Mouse (Mus musculus): ENCODE results near the gene Htr6. TPM values are rescaled to one million over a fixed set of nuclear protein-coding genes. Genes with fewer than 3 reads are reported as not detected.

Gene Htr6
- total RNA-seq, 2 experiments from 2014 or later = 6.4 to 6.6 TPM

DNA sequence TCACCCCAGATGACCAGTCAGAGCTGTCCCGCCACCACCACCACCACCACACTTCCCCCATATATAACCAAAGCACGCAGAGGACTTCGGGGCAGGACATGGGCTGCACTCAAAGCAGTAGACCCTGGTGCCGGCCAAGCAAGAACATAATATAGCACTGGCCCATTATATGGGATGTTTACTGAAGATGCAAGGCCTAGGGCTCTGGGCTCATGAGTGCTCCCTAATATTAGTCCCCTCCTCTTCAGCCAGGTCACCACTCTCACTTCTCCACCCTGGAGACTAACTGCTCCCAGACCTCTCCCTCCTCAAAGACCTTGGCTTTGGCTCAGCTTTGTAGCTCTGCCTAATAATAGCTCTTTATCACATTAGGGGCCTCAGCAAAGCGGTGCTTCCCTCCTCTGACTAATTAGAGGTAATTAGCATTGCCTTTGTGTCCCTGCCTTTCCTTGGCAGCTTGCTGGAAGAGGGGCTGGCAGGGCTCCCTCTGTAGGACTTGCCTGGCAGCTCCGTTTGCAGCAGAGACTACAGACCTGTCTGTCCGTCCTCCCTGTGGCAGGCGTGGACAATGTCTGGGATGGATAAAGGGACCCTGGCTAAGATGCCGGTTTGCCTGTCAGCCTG lies 21.0 kb downstream of the Htr6 start:
- peak; percentile 60 to 69 for DNase-seq (ENCODE audit: low spot score in 2 of 2)
- intact Hi-C loops (cut with DNase I) = no loop called here

DNA sequence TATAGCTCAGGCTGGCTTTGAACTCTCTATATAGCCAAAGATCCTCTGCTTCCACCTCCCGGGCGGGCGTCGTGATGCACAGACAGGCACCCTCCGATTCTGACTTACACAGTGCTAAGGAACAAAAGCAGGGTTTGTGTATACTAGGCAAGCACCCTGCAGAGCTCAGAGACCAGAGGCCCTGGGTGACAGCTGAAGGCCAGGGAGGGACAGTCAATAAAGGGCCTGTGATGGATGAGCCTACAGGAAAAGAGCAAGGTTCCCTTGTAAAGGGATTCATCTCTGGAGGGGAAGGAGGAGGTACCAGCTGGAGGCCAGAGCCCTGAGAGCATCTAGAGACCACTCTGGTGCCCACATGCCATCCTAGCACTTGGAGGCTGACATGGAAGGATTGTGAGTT lies 22.0 kb downstream of the Htr6 start:
- no peak for DNase-seq (ENCODE audit: low spot score in 2 of 2)
- intact Hi-C loops (cut with DNase I) = no loop called here

DNA sequence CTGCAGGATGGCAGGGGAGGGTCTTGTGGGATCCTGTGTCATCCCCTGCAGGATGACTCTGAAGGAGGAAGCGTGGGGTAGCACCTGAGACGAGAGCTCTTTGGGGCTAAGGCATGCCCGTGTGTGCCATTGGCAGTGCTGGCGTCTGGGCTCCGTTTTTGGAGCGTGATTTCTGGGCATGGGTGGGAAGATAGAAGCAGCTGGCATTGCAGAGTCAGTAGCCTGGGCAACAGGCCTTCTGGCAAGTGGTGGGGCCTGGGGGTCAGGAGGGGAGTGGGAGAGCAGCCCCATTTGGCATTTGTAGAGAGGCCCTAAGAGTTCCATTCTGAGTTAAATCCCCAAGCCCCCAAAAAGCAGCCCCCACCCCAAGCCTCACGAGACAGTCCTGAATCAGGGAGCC lies 22.6 kb downstream of the Htr6 start:
- intact Hi-C loops (cut with DNase I) = no loop called here
- DNase-seq (ENCODE audit: low spot score in 2 of 2) = no peak

GRCm38 (mm10) chr4:139048518-139048917 lies 26.9 kb downstream of the Htr6 start:
- DNase-seq (ENCODE audit: low spot score in 2 of 2) = peak in 1 of 2 experiments; percentile 80
- intact Hi-C loops (cut with DNase I) = no loop called here

GRCm38 (mm10) chr4:139046354-139046753 lies 29.0 kb downstream of the Htr6 start:
- intact Hi-C loops (cut with DNase I) = no loop called here

DNA sequence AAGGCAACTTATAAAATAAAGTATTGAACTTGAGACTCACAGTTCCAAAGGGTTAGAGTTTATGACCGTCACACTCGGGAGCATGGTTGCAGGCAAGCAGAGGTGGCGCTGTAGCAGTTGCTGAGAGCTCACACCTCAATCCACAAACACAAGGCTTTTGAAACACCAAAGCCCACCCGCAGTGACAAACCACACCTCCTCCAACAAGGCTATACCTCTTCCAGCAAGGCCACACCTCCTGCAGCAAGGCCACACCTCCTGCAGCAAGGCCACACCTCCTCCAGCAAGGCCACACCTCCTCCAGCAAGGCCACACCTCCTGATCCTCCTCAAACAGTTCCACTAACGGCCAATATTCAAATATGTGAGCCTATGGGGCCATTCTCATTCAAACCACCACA lies 30.8 kb downstream of the Htr6 start:
- no peak for DNase-seq (ENCODE audit: low spot score in 2 of 2)
- intact Hi-C loops (cut with DNase I) = no loop called here

More at GRCm38 (mm10) chr4:139046354-139046753, 29.0 kb downstream of the Htr6 start:
- no peak for DNase-seq (ENCODE audit: low spot score in 2 of 2)

DNA sequence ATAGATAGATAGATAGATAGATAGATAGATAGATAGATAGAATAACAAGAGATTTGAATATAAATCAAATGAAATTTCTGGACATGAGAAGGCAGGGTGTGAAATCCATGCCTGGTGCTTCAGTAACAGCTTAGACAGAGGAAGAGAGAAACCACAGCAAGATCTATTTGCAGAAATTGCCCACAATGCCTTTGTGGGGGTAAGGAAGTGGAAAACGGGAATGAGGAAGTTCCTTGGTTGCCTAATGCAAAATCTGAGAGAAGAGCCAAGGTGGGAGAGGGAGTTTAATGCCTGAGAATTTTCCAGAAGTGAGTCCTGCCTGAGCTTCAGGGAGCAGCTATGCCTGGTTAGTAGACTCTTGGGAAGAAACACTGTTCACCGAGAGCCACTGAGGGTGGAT lies 31.8 kb downstream of the Htr6 start:
- intact Hi-C loops (cut with DNase I) = no loop called here
- DNase-seq (ENCODE audit: low spot score in 2 of 2) = no peak

DNA sequence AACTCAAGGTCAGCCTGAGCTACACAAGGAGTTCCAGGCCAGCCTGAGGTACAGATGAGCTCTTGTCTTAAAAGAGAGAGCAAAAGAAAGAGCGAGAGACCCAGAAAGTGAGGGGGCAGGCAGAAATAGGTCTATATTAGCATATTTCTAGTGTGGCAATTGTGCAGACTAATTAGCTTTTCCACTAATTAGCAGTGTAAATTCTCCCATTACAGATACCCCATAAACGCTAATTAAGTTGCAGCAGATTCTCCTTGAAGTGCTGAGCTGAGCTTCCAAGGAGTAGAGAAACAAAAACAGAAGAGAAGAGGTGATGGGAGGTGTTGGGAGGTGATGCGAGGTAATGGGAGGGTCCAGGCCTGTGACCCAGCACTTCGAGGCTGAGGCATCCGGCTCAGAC lies 32.8 kb downstream of the Htr6 start:
- no peak for DNase-seq (ENCODE audit: low spot score in 2 of 2)
- intact Hi-C loops (cut with DNase I) = no loop called here

DNA sequence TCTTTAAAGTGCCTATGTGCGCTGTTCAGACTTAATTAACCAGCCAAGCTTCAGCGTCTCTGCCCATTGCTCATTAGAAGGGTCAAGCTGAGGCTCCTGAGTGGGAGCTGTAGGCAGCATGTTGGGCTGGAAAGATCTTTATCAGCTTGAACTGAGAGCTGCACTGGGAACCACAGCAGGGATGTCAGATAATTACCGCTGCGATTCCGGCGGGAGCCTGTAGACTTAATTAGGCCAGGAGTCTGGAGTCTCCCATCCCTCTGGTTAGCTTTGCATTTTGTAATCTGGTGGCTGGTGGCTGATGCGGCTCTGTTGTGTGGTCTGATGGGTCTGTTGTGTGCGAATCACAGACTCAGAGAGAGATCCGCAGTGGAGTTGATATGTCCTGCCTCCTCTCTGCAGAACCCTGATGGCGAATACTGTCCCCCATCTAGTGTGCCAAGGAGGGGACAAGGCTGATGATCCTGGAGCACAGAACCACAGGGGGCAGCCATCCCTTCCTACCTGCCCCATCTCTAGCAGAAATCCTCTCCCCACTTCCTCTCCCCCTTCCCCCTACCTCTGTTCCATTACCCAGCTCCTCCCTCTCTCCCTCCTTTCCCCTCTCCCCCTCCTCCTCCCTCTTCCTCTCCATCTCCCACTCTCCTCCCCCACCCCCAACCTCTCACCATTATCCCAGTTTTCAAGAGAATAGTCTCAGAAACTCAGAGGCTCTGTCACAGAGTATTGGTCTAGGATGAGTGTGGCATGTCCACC lies 35.1 kb downstream of the Htr6 start:
- DNase-seq (ENCODE audit: low spot score in 2 of 2) = no peak
- intact Hi-C loops (cut with DNase I) = no loop called here

DNA sequence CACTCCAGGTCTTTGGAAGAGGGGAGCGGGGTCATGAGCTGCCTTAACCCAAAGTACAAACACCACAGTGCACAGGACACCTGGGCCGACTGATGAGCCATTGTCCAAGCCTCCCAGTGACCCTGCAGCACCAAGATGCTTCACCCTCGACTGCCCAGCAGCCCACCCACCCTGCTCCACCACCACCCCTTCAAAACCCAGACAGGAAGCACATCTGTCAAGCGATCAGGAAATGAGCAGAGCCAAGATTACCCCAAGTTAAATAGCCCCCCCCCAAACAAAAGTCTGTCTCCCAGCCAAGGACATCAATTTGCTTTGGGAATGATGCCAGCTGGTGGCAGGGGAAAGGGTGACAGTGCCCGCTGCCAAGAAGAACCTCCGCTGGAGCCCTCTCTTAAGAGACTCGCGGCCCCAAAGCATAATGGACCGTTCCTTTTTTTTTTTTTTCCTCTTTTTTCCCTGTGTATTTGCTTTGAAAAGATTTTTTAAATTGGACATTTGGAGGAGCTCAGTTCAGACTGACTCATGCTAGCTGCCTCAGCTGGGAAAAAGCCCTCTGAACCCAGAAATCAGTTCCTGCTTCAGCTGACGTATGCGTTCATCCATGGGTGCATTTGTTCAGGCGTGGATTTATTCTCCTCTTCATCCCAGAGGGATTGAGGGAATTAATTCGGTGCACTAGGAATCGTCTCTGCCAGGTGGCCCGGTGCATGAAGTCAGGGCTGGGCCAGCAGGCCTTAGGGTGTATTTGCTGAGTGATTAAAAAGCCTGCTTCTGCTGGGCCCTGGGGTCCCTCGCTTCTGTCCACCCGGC lies 37.4 kb downstream of the Htr6 start:
- intact Hi-C loops (cut with DNase I) = no loop called here
- DNase-seq (ENCODE audit: low spot score in 2 of 2) = no peak

GRCm38 (mm10) chr4:139035799-139036198 lies 39.6 kb downstream of the Htr6 start:
- intact Hi-C loops (cut with DNase I) = no loop called here
- no peak for DNase-seq (ENCODE audit: low spot score in 2 of 2)

- peak in 1 of 2 experiments; percentile 52 for DNase-seq (ENCODE audit: low spot score in 2 of 2)
- intact Hi-C loops (cut with DNase I) = no loop called here
Observed at GRCm38 (mm10) chr4:139034942-139035341, 40.4 kb downstream of the Htr6 start.

DNA sequence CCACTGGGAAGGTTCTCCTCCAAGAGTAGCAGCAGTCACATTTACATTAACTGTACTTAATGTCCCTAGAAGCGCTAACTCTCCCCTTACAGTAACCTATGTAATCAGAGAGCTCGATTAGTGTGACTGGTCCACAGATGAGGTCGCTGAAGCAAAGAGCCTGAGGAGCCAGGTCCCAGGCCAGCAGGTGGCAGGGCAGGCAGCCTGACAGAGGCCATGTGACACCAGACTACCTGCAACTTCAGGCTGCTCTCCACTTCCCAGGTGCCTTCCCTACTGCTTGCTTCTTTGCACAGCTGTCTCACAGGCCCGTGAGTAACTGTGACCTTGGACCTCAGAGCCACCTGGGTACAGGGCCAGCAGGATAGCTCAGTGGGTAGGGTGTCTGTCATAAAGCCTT lies 40.8 kb downstream of the Htr6 start:
- no peak for DNase-seq (ENCODE audit: low spot score in 2 of 2)
- intact Hi-C loops (cut with DNase I) = no loop called here

GRCm38 (mm10) chr4:139034010-139034367 lies 41.4 kb downstream of the Htr6 start:
- intact Hi-C loops (cut with DNase I) = no loop called here
- peak in 1 of 2 experiments; percentile 60 for DNase-seq (ENCODE audit: low spot score in 2 of 2)

DNA sequence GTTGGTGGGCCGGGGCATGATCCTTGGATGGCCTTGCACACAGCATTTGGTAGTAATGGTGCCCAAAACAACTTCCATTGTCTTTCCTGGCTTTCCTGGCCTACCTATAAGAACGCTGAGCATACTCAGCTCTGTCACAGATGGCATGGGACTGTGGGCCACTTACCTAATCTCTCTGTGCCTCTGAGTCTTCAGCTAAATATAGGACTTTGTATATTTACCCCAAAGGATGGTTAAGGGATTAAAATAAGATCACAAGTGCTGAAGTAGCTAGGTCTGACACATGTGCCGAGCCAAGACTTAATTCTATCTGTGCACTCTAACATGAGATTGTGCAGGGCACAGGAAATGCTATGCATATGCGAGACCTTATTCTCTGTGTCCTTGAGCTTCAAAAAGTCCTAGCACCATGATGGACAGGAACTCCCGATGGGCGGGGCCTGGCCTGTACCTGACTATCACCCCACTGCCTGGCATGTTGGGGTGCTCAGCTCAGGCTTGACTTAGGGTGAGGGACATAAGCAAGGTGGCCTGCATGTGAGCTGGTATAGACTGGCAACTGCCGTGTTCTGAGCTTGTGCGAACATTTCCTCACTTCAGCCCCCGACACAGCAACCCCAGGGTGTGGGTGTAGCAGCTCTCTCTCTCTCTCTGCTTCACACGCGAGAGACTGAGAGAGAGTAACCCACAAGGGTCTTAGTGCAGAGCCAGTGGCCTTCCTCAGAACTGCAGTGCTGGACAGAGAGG lies 41.9 kb downstream of the Htr6 start:
- intact Hi-C loops (cut with DNase I) = no loop called here
- peak in 1 of 2 experiments; percentile 76 for DNase-seq (ENCODE audit: low spot score in 2 of 2)

GRCm38 (mm10) chr4:139032521-139032920 lies 42.8 kb downstream of the Htr6 start:
- DNase-seq (ENCODE audit: low spot score in 2 of 2) = no peak
- intact Hi-C loops (cut with DNase I) = no loop called here

GRCm38 (mm10) chr4:139030675-139031074 lies 44.7 kb downstream of the Htr6 start:
- DNase-seq (ENCODE audit: low spot score in 2 of 2) = no peak
- intact Hi-C loops (cut with DNase I) = no loop called here

GRCm38 (mm10) chr4:139024379-139024778 lies 51.0 kb downstream of the Htr6 start:
- intact Hi-C loops (cut with DNase I) = no loop called here
- peak; percentile 49 to 75 for DNase-seq (ENCODE audit: low spot score in 2 of 2)

GRCm38 (mm10) chr4:139020385-139020784 lies 55.0 kb downstream of the Htr6 start:
- intact Hi-C loops (cut with DNase I) = no loop called here
- no peak for DNase-seq (ENCODE audit: low spot score in 2 of 2)

- intact Hi-C loops (cut with DNase I) = no loop called here
- DNase-seq (ENCODE audit: low spot score in 2 of 2) = no peak
Observed at GRCm38 (mm10) chr4:139019413-139019812, 56.0 kb downstream of the Htr6 start.
